In genomic region chr12:102286681-102287414, GRCm38 (mm10) we compare ENCODE assay signal across 8 mouse cellular contexts. TPM values are rescaled to one million over a fixed set of nuclear protein-coding genes. Genes with fewer than 3 reads are reported as not detected.
DNase-seq lines count a peak whose midpoint lies in the region; ATAC-seq and TF ChIP-seq lines count a peak whose summit lies in the region.

No protein-coding gene starts in this region.

- no peaks in the 10 kb centered on the region for H3K36me3 ChIP-seq in heart, embryonic 12.5 days

- no peak for ATAC-seq in heart, embryonic 12.5 days (ENCODE audit: insufficient number of reproducible peaks, low FRiP score)
- ATAC-seq in monocyte, adult 5-6 weeks (replicated peaks; ENCODE audit: insufficient number of reproducible peaks, low FRiP score, low TSS enrichment, poor library complexity, severe bottlenecking), result no peak

- H3K4me3 ChIP-seq in left cerebral cortex, adult 2 months, result no peak overlapping the region
- H3K4me3 ChIP-seq in heart, embryonic 12.5 days, result no peak overlapping the region

- H3K27me3 ChIP-seq in heart, embryonic 12.5 days (replicated peaks), result no peaks in the 10 kb centered on the region

- peak; percentile 24 to 37 for DNase-seq in left cerebral cortex, adult 2 months (ENCODE audit: extremely low spot score in 1 of 2, low spot score in 2 of 2)
- no peak for DNase-seq in left cerebral cortex, adult 9 months (ENCODE audit: low spot score in 2 of 2)
- peak; percentile 92 for DNase-seq in adrenal gland, postnatal 10 days
- DNase-seq in kidney, postnatal 10 days, result peak; percentile 83
- DNase-seq in right cerebral cortex, postnatal 14 days, result peak; percentile 45
- DNase-seq in left cerebral cortex, adult 11 months (ENCODE audit: low spot score), result no peak

- peaks cover 62% of the 10 kb centered on the region for H3K4me1 ChIP-seq in heart, embryonic 12.5 days (replicated peaks)

- intact Hi-C loops in left cerebral cortex, adult 2 months (cut with DNase I), result no loop called here

- WGBS in heart, embryonic 12.5 days, result 40% methylated on average over 10 of the region's 10 CpGs

- no peak overlapping the region for H3K27ac ChIP-seq in left cerebral cortex, adult 2 months
- H3K27ac ChIP-seq in heart, embryonic 12.5 days (ENCODE audit: poor library complexity, severe bottlenecking), result peak overlapping the region; percentile 69

- TF ChIP-seq CTCF in left cerebral cortex, adult 2 months (IDR thresholded peaks at IDR 0.05), result no peak

- H3K4me2 ChIP-seq in heart, embryonic 12.5 days, result peak overlapping the region; percentile 30

- no peak overlapping the region for H3K9ac ChIP-seq in heart, embryonic 12.5 days

- H3K9me3 ChIP-seq in heart, embryonic 12.5 days (replicated peaks), result no peaks in the 10 kb centered on the region

RNA-seq across cellular contexts. Expression of gene Rin3, which starts 4.0 kb away (rescaled TPM):
- total RNA-seq in left cerebral cortex, adult 2 months (2021), result 1 to 10 TPM; 3.8 to 5.9 TPM
- 10 to 100 TPM; 19.2 to 21.6 TPM for total RNA-seq in adrenal gland, postnatal 10 days (2021)
- polyA plus RNA-seq in heart, embryonic 12.5 days (2016; fragmentation: Nextera tagmentation; extraction: Ambion mirVana), result 9.9 and 10.3 TPM in 2 replicates
- total RNA-seq in monocyte, adult 5-6 weeks (2017), result 60.2 to 126 TPM (median 89.9 TPM) in 3 replicates

Comparison
In these comparisons a context has a peak if more than half of its experiments do, and no peak if none do; other contexts are left out.
1. DNase-seq: peak in left cerebral cortex, adult 2 months (2 of 2), adrenal gland, postnatal 10 days (single experiment), kidney, postnatal 10 days (single experiment) and right cerebral cortex, postnatal 14 days (single experiment); none in left cerebral cortex, adult 9 months (0 of 2) and left cerebral cortex, adult 11 months (single experiment).